Mouse (Mus musculus): ENCODE measurements at regions not wholly inside any gene's neighbourhood (a gene's known extent, or its start where the extent isn't known, plus 50 kb on each side); places are given as distances from the start of the nearest gene placed in this dataset.

DNA sequence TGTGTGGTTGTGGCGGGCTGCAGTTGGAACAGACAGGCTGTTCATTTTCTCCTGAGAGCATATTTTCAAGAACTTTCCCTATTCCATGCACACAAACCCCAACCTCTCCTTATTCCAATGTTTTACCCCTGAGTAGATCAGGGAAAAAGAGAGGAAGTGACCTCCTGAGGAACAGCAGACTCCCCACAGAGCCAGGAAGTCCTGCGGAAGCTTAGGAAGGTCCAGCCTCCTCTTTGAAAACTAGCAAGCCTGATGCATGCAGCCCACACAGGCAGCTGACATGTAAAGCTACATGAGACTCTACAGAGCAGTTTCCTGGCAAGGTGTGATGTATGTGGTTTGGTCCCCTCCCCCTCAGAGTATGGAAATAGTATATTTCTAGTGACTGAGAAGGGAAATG is 160.9 kb upstream of the Col8a1 start:
- no peak overlapping the region for H3K9ac ChIP-seq
- H3K27me3 ChIP-seq (ENCODE audit: insufficient read depth, low read length): no peaks in the 10 kb centered on the region
- H3K27ac ChIP-seq (ENCODE audit: low read depth): no peak overlapping the region
- no peak overlapping the region for H3K4me2 ChIP-seq
- no peak for ATAC-seq (ENCODE audit: insufficient read depth)
- no peak for TF ChIP-seq CTCF (IDR thresholded peaks at IDR 0.05; ENCODE audit: low read depth)
- peak; percentile 22 for DNase-seq
- no peaks in the 10 kb centered on the region for H3K9me3 ChIP-seq (ENCODE audit: low read depth, low read length)
- H3K4me3 ChIP-seq (ENCODE audit: low read depth, low read length): no peak overlapping the region
- 72% methylated on average over 2 of the region's 2 CpGs for WGBS
- no peaks in the 10 kb centered on the region for H3K4me1 ChIP-seq (ENCODE audit: insufficient read depth)
- H3K36me3 ChIP-seq (ENCODE audit: insufficient read depth): no peaks in the 10 kb centered on the region

DNA sequence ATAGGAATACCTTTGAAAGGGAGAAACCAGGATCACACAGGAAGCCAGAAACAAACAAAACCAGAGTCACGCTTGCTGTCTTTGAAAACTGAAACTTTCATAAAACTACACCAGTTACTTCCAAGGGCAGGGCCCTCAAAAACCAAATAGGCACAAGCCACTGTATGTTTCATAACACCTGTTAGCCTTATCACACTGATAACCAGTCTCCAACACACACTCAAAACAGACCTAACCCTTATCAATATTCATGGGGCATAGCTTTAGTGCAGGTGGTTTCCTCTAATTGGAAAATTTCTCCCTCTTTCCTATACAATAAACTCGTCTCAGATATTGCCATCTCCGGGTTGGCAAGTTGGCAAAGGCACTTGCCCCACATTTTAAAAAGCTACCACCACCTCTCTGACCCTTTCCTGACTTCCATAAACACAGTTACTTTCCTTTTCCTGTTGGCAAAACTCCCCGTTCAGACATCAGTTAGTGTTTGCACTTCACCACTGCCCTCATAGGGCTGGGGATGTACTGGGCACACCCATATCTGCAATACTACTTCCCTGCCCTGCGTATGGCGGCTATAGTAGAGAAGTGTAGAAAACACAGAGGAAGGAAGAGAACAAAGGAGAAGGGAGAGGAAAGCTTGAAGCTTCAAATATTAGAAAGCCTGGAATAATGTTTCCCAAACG is 169.1 kb upstream of the Col8a1 start:
- peak; percentile 17 for DNase-seq
- 54% methylated on average over 7 of the region's 7 CpGs for WGBS
- H3K27ac ChIP-seq (ENCODE audit: low read depth): no peak overlapping the region
- TF ChIP-seq CTCF (IDR thresholded peaks at IDR 0.05; ENCODE audit: low read depth): no peak
- H3K4me3 ChIP-seq (ENCODE audit: low read depth, low read length): no peak overlapping the region
- ATAC-seq (ENCODE audit: insufficient read depth): no peak
- H3K36me3 ChIP-seq (ENCODE audit: insufficient read depth): no peaks in the 10 kb centered on the region
- H3K9me3 ChIP-seq (ENCODE audit: low read depth, low read length): no peaks in the 10 kb centered on the region
- no peak overlapping the region for H3K9ac ChIP-seq
- H3K4me2 ChIP-seq: no peak overlapping the region
- H3K4me1 ChIP-seq (ENCODE audit: insufficient read depth): no peaks in the 10 kb centered on the region
- no peaks in the 10 kb centered on the region for H3K27me3 ChIP-seq (ENCODE audit: insufficient read depth, low read length)

DNA sequence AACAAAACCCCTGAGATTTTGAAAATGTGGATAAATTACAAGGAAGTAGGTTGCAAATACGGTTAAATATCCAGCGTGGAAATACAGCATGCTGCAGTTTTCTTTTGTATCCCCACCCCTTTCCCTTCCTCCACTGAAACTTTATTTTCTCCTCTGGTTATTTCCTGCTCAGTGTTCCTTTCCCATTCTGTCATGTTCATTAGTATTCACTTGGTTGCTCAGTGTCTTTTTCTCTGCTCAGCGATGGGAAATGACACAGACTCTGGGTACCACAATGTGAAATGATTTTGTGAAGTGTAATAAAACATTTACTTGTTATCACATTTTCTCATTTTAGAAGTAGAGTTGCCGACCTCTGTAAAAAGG is 169.6 kb upstream of the Col8a1 start:
- Histone ChIP-seq H3K4me2 (no peak overlapping the region), H3K9ac (no peak overlapping the region), H3K27me3 (ENCODE audit: insufficient read depth, low read length) (no peaks in the 10 kb centered on the region), H3K9me3 (ENCODE audit: low read depth, low read length) (no peaks in the 10 kb centered on the region), H3K36me3 (ENCODE audit: insufficient read depth) (no peaks in the 10 kb centered on the region), H3K4me1 (ENCODE audit: insufficient read depth) (no peaks in the 10 kb centered on the region), H3K27ac (ENCODE audit: low read depth) (no peak overlapping the region), H3K4me3 (ENCODE audit: low read depth, low read length) (no peak overlapping the region)
- TF ChIP-seq CTCF (IDR thresholded peaks at IDR 0.05; ENCODE audit: low read depth): no peak
- WGBS: 78% methylated on average over 4 of the region's 4 CpGs
- ATAC-seq (ENCODE audit: insufficient read depth) (no peak), DNase-seq (no peak)

DNA sequence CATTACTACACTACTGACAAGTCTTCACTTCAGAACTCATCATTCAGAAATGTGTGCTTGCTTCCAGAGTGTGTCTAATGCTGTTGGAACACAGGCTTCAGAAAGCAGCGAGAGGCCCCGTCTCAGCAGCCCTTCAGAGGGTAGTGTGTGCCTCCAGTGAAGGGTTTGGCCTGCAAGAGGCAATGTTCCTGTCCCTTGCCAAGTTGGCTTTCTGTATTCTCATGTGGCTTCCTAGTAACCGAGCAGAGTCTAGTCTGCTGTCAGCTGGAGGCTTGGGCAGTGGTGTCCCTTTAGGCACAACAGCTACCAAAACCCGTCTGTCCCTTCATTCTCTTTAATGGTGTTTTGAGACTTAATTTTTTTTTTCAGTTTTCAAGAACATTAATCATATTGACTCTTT is 173.3 kb upstream of the Col8a1 start:
- Histone ChIP-seq H3K36me3 (ENCODE audit: insufficient read depth) (no peaks in the 10 kb centered on the region), H3K27ac (ENCODE audit: low read depth) (no peak overlapping the region), H3K4me3 (ENCODE audit: low read depth, low read length) (no peak overlapping the region), H3K9ac (no peak overlapping the region), H3K27me3 (ENCODE audit: insufficient read depth, low read length) (no peaks in the 10 kb centered on the region), H3K4me1 (ENCODE audit: insufficient read depth) (no peaks in the 10 kb centered on the region), H3K4me2 (no peak overlapping the region), H3K9me3 (ENCODE audit: low read depth, low read length) (no peaks in the 10 kb centered on the region)
- ATAC-seq (ENCODE audit: insufficient read depth): no peak; the same call in 1 of the 2 replicates
- DNase-seq: peak; percentile 5
- 44% methylated on average over 4 of the region's 4 CpGs for WGBS
- TF ChIP-seq CTCF (IDR thresholded peaks at IDR 0.05; ENCODE audit: low read depth): no peak

DNA sequence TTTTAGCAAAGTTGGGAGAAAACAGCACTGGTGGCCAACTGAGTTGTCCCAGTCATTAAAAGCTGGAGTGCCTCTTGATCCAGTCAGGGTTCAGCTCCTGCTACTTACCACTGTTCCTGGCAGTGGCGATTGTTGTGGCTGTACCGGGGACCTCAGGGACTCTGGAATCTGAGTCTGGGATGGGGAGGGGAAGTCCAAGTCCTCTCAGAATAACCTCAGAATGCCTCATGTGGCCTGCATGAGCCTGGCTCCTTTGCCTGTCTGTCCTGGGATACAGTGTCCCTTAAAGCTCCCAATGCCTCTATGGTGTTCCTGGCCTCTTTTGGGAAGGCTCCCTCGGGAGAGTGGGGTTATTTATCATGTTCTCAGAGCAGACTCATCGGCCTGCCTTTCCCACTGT is 173.8 kb upstream of the Col8a1 start:
- Histone ChIP-seq H3K9ac (no peak overlapping the region), H3K27ac (ENCODE audit: low read depth) (no peak overlapping the region), H3K4me3 (ENCODE audit: low read depth, low read length) (no peak overlapping the region), H3K27me3 (ENCODE audit: insufficient read depth, low read length) (no peaks in the 10 kb centered on the region), H3K4me2 (no peak overlapping the region), H3K9me3 (ENCODE audit: low read depth, low read length) (no peaks in the 10 kb centered on the region), H3K4me1 (ENCODE audit: insufficient read depth) (no peaks in the 10 kb centered on the region), H3K36me3 (ENCODE audit: insufficient read depth) (no peaks in the 10 kb centered on the region)
- ATAC-seq (ENCODE audit: insufficient read depth) (no peak), DNase-seq (no peak)
- WGBS: 27% methylated on average over 4 of the region's 4 CpGs
- no peak for TF ChIP-seq CTCF (IDR thresholded peaks at IDR 0.05; ENCODE audit: low read depth)

DNA sequence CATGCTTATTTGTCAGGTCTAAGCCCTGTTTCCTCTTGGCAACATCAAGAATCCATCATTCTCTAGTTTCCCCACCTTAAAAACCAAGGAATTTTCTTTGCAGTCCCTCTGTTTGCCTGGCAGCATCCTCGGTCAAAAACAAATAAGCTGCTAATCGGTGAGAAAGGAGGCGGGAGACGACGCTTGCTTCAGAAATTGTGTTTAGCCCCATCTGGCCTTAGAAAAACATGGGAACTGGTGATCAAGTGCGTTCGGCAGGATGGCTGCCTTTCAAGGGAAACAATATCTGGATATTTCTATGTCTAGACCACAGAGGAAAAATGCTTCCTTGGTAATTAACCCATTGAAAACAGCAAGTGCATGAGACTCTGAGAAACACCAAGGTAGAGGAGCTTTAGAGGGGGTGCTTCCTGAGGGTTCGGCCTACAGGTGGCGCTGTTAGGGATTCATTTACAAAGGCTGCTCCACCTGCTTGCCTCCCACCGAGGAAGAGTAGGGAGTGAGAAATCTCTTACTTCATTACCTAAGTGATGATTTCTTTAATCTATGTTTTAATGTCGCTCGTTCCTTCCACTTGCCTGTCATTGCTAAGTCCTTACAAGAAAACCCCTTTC is 174.7 kb upstream of the Col8a1 start:
- ATAC-seq (ENCODE audit: insufficient read depth) (no peak), DNase-seq (no peak)
- Histone ChIP-seq H3K4me2 (no peak overlapping the region), H3K36me3 (ENCODE audit: insufficient read depth) (no peaks in the 10 kb centered on the region), H3K27ac (ENCODE audit: low read depth) (no peak overlapping the region), H3K4me1 (ENCODE audit: insufficient read depth) (no peaks in the 10 kb centered on the region), H3K9ac (no peak overlapping the region), H3K9me3 (ENCODE audit: low read depth, low read length) (no peaks in the 10 kb centered on the region), H3K27me3 (ENCODE audit: insufficient read depth, low read length) (no peaks in the 10 kb centered on the region), H3K4me3 (ENCODE audit: low read depth, low read length) (no peak overlapping the region)
- no peak for TF ChIP-seq CTCF (IDR thresholded peaks at IDR 0.05; ENCODE audit: low read depth)
- WGBS: 72% methylated on average over 12 of the region's 12 CpGs

DNA sequence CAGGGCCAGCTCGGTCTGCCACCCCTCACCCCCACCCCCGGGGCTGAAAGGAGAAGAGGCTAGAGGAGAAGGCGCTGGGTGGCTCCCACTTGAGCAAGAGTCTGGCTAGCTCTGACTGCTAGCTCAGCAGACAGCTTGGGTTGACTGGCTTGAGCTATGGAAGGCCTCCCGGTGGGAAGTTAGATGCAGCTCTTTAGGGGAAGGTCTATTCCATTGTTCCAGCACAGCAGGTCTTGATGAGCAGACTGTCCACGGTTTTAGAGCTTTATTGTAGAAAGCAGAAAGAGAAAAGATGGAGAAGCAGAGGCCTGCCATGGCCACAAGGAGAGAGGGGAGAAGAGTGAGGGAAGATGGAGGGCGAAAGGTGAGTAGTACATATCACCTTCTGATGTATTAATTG is 190.9 kb upstream of the Col8a1 start:
- no peaks in the 10 kb centered on the region for H3K4me1 ChIP-seq (ENCODE audit: insufficient read depth)
- no peak overlapping the region for H3K27ac ChIP-seq (ENCODE audit: low read depth)
- ATAC-seq (ENCODE audit: insufficient read depth) (no peak), DNase-seq (no peak)
- TF ChIP-seq CTCF (IDR thresholded peaks at IDR 0.05; ENCODE audit: low read depth): no peak
- 61% methylated on average over 6 of the region's 6 CpGs for WGBS
- no peak overlapping the region for H3K4me2 ChIP-seq
- H3K9ac ChIP-seq: no peak overlapping the region
- H3K4me3 ChIP-seq (ENCODE audit: low read depth, low read length): no peak overlapping the region
- no peaks in the 10 kb centered on the region for H3K9me3 ChIP-seq (ENCODE audit: low read depth, low read length)
- no peaks in the 10 kb centered on the region for H3K36me3 ChIP-seq (ENCODE audit: insufficient read depth)
- H3K27me3 ChIP-seq (ENCODE audit: insufficient read depth, low read length): no peaks in the 10 kb centered on the region

Data from lung, embryonic 14.5 days (tissue).